Mouse (Mus musculus): ENCODE data around the gene Ccdc24. TPM values are rescaled to one million over a fixed set of nuclear protein-coding genes. Genes with fewer than 3 reads are reported as not detected.

The Ccdc24 gene
- total RNA-seq (2014; rRNA removed) (not detected in 2 replicates), polyA plus RNA-seq (2012; rRNA removed) (0.51 and 0.54 TPM in 2 replicates)

- peak; percentile 35 for DNase-seq (ENCODE audit: extremely low read depth, low read depth, low spot score)
- Histone ChIP-seq H3K4me3 (ENCODE audit: insufficient read depth, low read depth, low read length) (no peak within 1 kb of the TSS), H3K79me2 (ENCODE audit: control insufficient read depth, insufficient read depth, low read length) (no peaks in the 10 kb centered on the region), H3K27me3 (ENCODE audit: control insufficient read depth, insufficient read depth, low read length) (no peaks in the 10 kb centered on the region), H3K36me3 (ENCODE audit: control insufficient read depth, insufficient read depth, low read length) (no peaks in the 10 kb centered on the region), H3K9ac (ENCODE audit: low read depth, low read length) (no peak within 1 kb of the TSS), H3K4me1 (ENCODE audit: control insufficient read depth, insufficient read depth, low read length) (no peaks in the 10 kb centered on the region), H3K27ac (replicated peaks; ENCODE audit: insufficient read depth, low read depth, low read length) (no peak within 1 kb of the TSS)
- no peak for TF ChIP-seq CTCF (IDR thresholded peaks at IDR 0.05; ENCODE audit: low read depth, low read length)
- TF ChIP-seq POLR2A (IDR thresholded peaks at IDR 0.05; ENCODE audit: extremely low read depth, insufficient read depth, low read length), result no peak
- 10% methylated on average over 14 of the region's 14 CpGs for WGBS
Observed at GRCm38 (mm10) chr4:117872471-117872886, at the start of gene Ccdc24. TSS of gene Ccdc24 (minus strand) at chr4:117872557.

- 92% methylated on average over 2 of the region's 2 CpGs for WGBS
- H3K9ac ChIP-seq (ENCODE audit: low read depth, low read length), result no peak overlapping the region
- H3K27me3 ChIP-seq (ENCODE audit: control insufficient read depth, insufficient read depth, low read length), result peaks cover under 1% of the 10 kb centered on the region; the same call in 1 of the 2 replicates
- no peaks in the 10 kb centered on the region for H3K79me2 ChIP-seq (ENCODE audit: control insufficient read depth, insufficient read depth, low read length)
- no peaks in the 10 kb centered on the region for H3K4me1 ChIP-seq (ENCODE audit: control insufficient read depth, insufficient read depth, low read length)
- no peak for DNase-seq (ENCODE audit: extremely low read depth, low read depth, low spot score)
- H3K27ac ChIP-seq (replicated peaks; ENCODE audit: insufficient read depth, low read depth, low read length), result no peak overlapping the region
- no peaks in the 10 kb centered on the region for H3K36me3 ChIP-seq (ENCODE audit: control insufficient read depth, insufficient read depth, low read length)
- TF ChIP-seq CTCF (IDR thresholded peaks at IDR 0.05; ENCODE audit: low read depth, low read length) (no peak), POLR2A (IDR thresholded peaks at IDR 0.05; ENCODE audit: extremely low read depth, insufficient read depth, low read length) (no peak)
- no peak overlapping the region for H3K4me3 ChIP-seq (ENCODE audit: insufficient read depth, low read depth, low read length)
Observed at GRCm38 (mm10) chr4:117921358-117921757, 49.0 kb upstream of the Ccdc24 start.

GRCm38 (mm10) chr4:117918762-117919161 lies 46.4 kb upstream of the Ccdc24 start:
- DNase-seq (ENCODE audit: extremely low read depth, low read depth, low spot score), result no peak
- Histone ChIP-seq H3K4me3 (ENCODE audit: insufficient read depth, low read depth, low read length) (no peak overlapping the region), H3K79me2 (ENCODE audit: control insufficient read depth, insufficient read depth, low read length) (peaks cover 9% of the 10 kb centered on the region), H3K27ac (replicated peaks; ENCODE audit: insufficient read depth, low read depth, low read length) (no peak overlapping the region), H3K27me3 (ENCODE audit: control insufficient read depth, insufficient read depth, low read length) (no peaks in the 10 kb centered on the region), H3K4me1 (ENCODE audit: control insufficient read depth, insufficient read depth, low read length) (peaks cover 6% of the 10 kb centered on the region), H3K36me3 (ENCODE audit: control insufficient read depth, insufficient read depth, low read length) (no peaks in the 10 kb centered on the region), H3K9ac (ENCODE audit: low read depth, low read length) (no peak overlapping the region)
- TF ChIP-seq POLR2A (IDR thresholded peaks at IDR 0.05; ENCODE audit: extremely low read depth, insufficient read depth, low read length), result no peak
- TF ChIP-seq CTCF (IDR thresholded peaks at IDR 0.05; ENCODE audit: low read depth, low read length), result no peak
- WGBS, result 75% methylated on average over 5 of the region's 5 CpGs

- DNase-seq (ENCODE audit: extremely low read depth, low read depth, low spot score), result no peak
- Histone ChIP-seq H3K36me3 (ENCODE audit: control insufficient read depth, insufficient read depth, low read length) (no peaks in the 10 kb centered on the region), H3K27me3 (ENCODE audit: control insufficient read depth, insufficient read depth, low read length) (no peaks in the 10 kb centered on the region), H3K79me2 (ENCODE audit: control insufficient read depth, insufficient read depth, low read length) (peaks cover 9% of the 10 kb centered on the region), H3K4me1 (ENCODE audit: control insufficient read depth, insufficient read depth, low read length) (peaks cover 7% of the 10 kb centered on the region), H3K27ac (replicated peaks; ENCODE audit: insufficient read depth, low read depth, low read length) (no peak overlapping the region), H3K4me3 (ENCODE audit: insufficient read depth, low read depth, low read length) (no peak overlapping the region), H3K9ac (ENCODE audit: low read depth, low read length) (no peak overlapping the region)
- no peak for TF ChIP-seq POLR2A (IDR thresholded peaks at IDR 0.05; ENCODE audit: extremely low read depth, insufficient read depth, low read length)
- no peak for TF ChIP-seq CTCF (IDR thresholded peaks at IDR 0.05; ENCODE audit: low read depth, low read length)
- 61% methylated on average over 3 of the region's 3 CpGs for WGBS
Observed at GRCm38 (mm10) chr4:117918261-117918660, 45.9 kb upstream of the Ccdc24 start.

GRCm38 (mm10) chr4:117917847-117918246 lies 45.5 kb upstream of the Ccdc24 start:
- Histone ChIP-seq H3K4me3 (ENCODE audit: insufficient read depth, low read depth, low read length) (no peak overlapping the region), H3K36me3 (ENCODE audit: control insufficient read depth, insufficient read depth, low read length) (no peaks in the 10 kb centered on the region), H3K9ac (ENCODE audit: low read depth, low read length) (no peak overlapping the region), H3K79me2 (ENCODE audit: control insufficient read depth, insufficient read depth, low read length) (peaks cover 11% of the 10 kb centered on the region), H3K4me1 (ENCODE audit: control insufficient read depth, insufficient read depth, low read length) (peaks cover 10% of the 10 kb centered on the region), H3K27me3 (ENCODE audit: control insufficient read depth, insufficient read depth, low read length) (no peaks in the 10 kb centered on the region), H3K27ac (replicated peaks; ENCODE audit: insufficient read depth, low read depth, low read length) (no peak overlapping the region)
- 89% methylated on average over 4 of the region's 4 CpGs for WGBS
- no peak for DNase-seq (ENCODE audit: extremely low read depth, low read depth, low spot score)
- no peak for TF ChIP-seq CTCF (IDR thresholded peaks at IDR 0.05; ENCODE audit: low read depth, low read length)
- no peak for TF ChIP-seq POLR2A (IDR thresholded peaks at IDR 0.05; ENCODE audit: extremely low read depth, insufficient read depth, low read length)

- H3K27ac ChIP-seq (replicated peaks; ENCODE audit: insufficient read depth, low read depth, low read length), result no peak overlapping the region
- H3K36me3 ChIP-seq (ENCODE audit: control insufficient read depth, insufficient read depth, low read length), result no peaks in the 10 kb centered on the region
- H3K4me3 ChIP-seq (ENCODE audit: insufficient read depth, low read depth, low read length), result no peak overlapping the region
- DNase-seq (ENCODE audit: extremely low read depth, low read depth, low spot score), result no peak
- peaks cover 10% of the 10 kb centered on the region for H3K4me1 ChIP-seq (ENCODE audit: control insufficient read depth, insufficient read depth, low read length)
- TF ChIP-seq CTCF (IDR thresholded peaks at IDR 0.05; ENCODE audit: low read depth, low read length) (no peak), POLR2A (IDR thresholded peaks at IDR 0.05; ENCODE audit: extremely low read depth, insufficient read depth, low read length) (no peak)
- no peak overlapping the region for H3K9ac ChIP-seq (ENCODE audit: low read depth, low read length)
- H3K27me3 ChIP-seq (ENCODE audit: control insufficient read depth, insufficient read depth, low read length), result no peaks in the 10 kb centered on the region
- WGBS, result 88% methylated on average over 4 of the region's 4 CpGs
- H3K79me2 ChIP-seq (ENCODE audit: control insufficient read depth, insufficient read depth, low read length), result peaks cover 11% of the 10 kb centered on the region
Observed at GRCm38 (mm10) chr4:117917402-117917801, 45.0 kb upstream of the Ccdc24 start.
